Mouse (Mus musculus): ENCODE results near the gene Sgcd. TPM values are rescaled to one million over a fixed set of nuclear protein-coding genes. Genes with fewer than 3 reads are reported as not detected.

Gene Sgcd
- polyA plus RNA-seq, 1 experiment, result 0.07 TPM

GRCm38 (mm10) chr11:47371616-47372015, 617.2 kb downstream of the Sgcd start:
- no peaks in the 10 kb centered on the region for H3K36me3 ChIP-seq (ENCODE audit: control insufficient read depth, insufficient read depth, low read length)
- H3K4me3 ChIP-seq (ENCODE audit: control insufficient read depth, low read depth, low read length), result no peak overlapping the region
- no peaks in the 10 kb centered on the region for H3K4me1 ChIP-seq (ENCODE audit: control insufficient read depth, insufficient read depth, low read length)
- H3K27ac ChIP-seq (ENCODE audit: control insufficient read depth, insufficient read depth, low read depth, low read length), result no peak overlapping the region
- H3K27me3 ChIP-seq (ENCODE audit: control insufficient read depth, insufficient read depth, low read length), result no peaks in the 10 kb centered on the region
- TF ChIP-seq POLR2A (IDR thresholded peaks at IDR 0.05; ENCODE audit: control insufficient read depth, low read depth, low read length), result no peak

- no peaks in the 10 kb centered on the region for H3K27me3 ChIP-seq (ENCODE audit: control insufficient read depth, insufficient read depth, low read length)
- H3K27ac ChIP-seq (ENCODE audit: control insufficient read depth, insufficient read depth, low read depth, low read length), result no peak overlapping the region
- TF ChIP-seq POLR2A (IDR thresholded peaks at IDR 0.05; ENCODE audit: control insufficient read depth, low read depth, low read length), result no peak
- no peak for TF ChIP-seq CTCF (IDR thresholded peaks at IDR 0.05; ENCODE audit: control insufficient read depth, insufficient read depth, insufficient replicate concordance, low read depth, low read length)
- H3K4me1 ChIP-seq (ENCODE audit: control insufficient read depth, insufficient read depth, low read length), result no peaks in the 10 kb centered on the region
- H3K36me3 ChIP-seq (ENCODE audit: control insufficient read depth, insufficient read depth, low read length), result no peaks in the 10 kb centered on the region
- no peak overlapping the region for H3K4me3 ChIP-seq (ENCODE audit: control insufficient read depth, low read depth, low read length)
Observed at GRCm38 (mm10) chr11:47351585-47351984, 637.2 kb downstream of the Sgcd start.

GRCm38 (mm10) chr11:47343486-47343885, 645.3 kb downstream of the Sgcd start:
- H3K27ac ChIP-seq (ENCODE audit: control insufficient read depth, insufficient read depth, low read depth, low read length), result no peak overlapping the region
- TF ChIP-seq CTCF (IDR thresholded peaks at IDR 0.05; ENCODE audit: control insufficient read depth, insufficient read depth, insufficient replicate concordance, low read depth, low read length) (no peak), POLR2A (IDR thresholded peaks at IDR 0.05; ENCODE audit: control insufficient read depth, low read depth, low read length) (no peak)
- H3K4me3 ChIP-seq (ENCODE audit: control insufficient read depth, low read depth, low read length), result no peak overlapping the region
- H3K4me1 ChIP-seq (ENCODE audit: control insufficient read depth, insufficient read depth, low read length), result no peaks in the 10 kb centered on the region
- H3K36me3 ChIP-seq (ENCODE audit: control insufficient read depth, insufficient read depth, low read length), result no peaks in the 10 kb centered on the region
- no peaks in the 10 kb centered on the region for H3K27me3 ChIP-seq (ENCODE audit: control insufficient read depth, insufficient read depth, low read length)

DNA sequence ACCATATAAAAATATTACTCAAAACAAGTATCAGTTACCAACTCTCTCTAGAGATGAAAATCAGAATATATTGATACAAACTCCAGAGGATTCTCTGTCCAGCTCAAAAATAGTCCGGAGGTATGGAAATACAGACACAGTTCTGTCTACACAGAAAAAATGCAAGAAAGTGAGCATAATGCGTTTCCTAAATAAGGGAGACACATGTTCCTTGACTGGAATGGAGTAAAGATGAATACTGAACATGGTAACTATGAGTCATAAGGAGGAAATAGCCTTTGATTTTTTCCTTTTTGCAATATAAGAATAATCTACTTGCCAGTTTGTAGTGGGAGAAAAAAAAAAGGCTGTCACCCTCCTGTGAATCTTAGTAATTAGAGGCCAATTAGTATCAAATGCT, 655.1 kb downstream of the Sgcd start:
- Histone ChIP-seq H3K27me3 (ENCODE audit: control insufficient read depth, insufficient read depth, low read length) (no peaks in the 10 kb centered on the region), H3K4me1 (ENCODE audit: control insufficient read depth, insufficient read depth, low read length) (no peaks in the 10 kb centered on the region), H3K4me3 (ENCODE audit: control insufficient read depth, low read depth, low read length) (no peak overlapping the region), H3K36me3 (ENCODE audit: control insufficient read depth, insufficient read depth, low read length) (no peaks in the 10 kb centered on the region), H3K27ac (ENCODE audit: control insufficient read depth, insufficient read depth, low read depth, low read length) (no peak overlapping the region)
- no peak for TF ChIP-seq POLR2A (IDR thresholded peaks at IDR 0.05; ENCODE audit: control insufficient read depth, low read depth, low read length)
- no peak for TF ChIP-seq CTCF (IDR thresholded peaks at IDR 0.05; ENCODE audit: control insufficient read depth, insufficient read depth, insufficient replicate concordance, low read depth, low read length)

DNA sequence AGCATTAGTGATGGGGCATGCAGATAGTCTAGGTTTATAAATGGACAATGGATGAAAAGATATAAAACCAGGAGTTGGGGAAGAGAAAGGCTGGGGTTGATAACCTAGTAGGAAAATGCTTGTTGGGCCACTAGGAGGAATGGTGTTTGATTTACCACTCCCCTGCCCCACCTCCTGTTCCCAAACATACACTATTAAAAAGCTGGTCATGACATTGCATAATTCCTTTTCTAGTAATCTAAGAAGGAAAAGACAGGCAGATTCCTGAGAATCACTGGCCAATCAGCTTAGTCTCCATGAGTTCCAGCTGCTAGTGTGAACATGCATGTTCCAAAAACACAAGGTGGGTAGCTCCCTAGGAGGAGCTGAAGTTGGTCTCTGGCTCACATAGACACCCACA, 683.2 kb downstream of the Sgcd start:
- no peak for TF ChIP-seq POLR2A (IDR thresholded peaks at IDR 0.05; ENCODE audit: control insufficient read depth, low read depth, low read length)
- TF ChIP-seq CTCF (IDR thresholded peaks at IDR 0.05; ENCODE audit: control insufficient read depth, insufficient read depth, insufficient replicate concordance, low read depth, low read length), result no peak
- no peaks in the 10 kb centered on the region for H3K27me3 ChIP-seq (ENCODE audit: control insufficient read depth, insufficient read depth, low read length)
- H3K4me3 ChIP-seq (ENCODE audit: control insufficient read depth, low read depth, low read length), result no peak overlapping the region
- H3K27ac ChIP-seq (ENCODE audit: control insufficient read depth, insufficient read depth, low read depth, low read length), result no peak overlapping the region
- H3K4me1 ChIP-seq (ENCODE audit: control insufficient read depth, insufficient read depth, low read length), result no peaks in the 10 kb centered on the region
- no peaks in the 10 kb centered on the region for H3K36me3 ChIP-seq (ENCODE audit: control insufficient read depth, insufficient read depth, low read length)

DNA sequence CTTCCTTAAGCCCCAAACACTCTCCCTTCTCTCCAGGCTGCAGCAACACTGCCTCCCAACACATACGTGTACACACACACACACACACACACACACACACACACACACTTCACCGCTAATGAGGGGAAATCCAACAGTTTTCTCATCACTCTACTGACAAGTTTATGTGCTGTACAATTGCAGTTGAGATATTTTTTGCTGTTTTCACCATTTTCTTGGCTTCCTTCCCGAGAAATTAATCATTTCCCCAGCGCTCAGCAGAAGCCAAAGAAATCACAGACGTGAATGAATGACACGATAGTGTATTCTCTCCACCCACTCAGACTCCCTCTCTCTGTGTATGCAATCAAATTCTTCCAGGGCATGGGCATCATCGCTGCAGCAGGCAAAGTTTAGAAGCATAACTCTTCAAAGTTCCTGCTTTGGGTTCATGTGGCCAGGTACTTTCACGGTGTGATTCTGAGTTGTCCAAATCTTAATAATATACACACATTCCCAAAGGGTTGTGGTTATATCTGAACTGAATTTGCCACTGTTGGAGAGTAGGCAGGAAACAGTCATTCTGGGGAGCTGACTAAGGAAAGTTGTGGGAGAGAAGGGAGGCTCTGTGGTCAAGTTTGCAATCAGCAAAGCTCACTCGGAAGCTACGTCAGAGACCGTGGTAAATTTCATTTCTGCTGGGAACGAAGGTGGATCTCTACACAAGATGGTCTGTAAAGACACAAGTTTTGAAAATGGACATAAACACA, 683.9 kb downstream of the Sgcd start:
- no peaks in the 10 kb centered on the region for H3K36me3 ChIP-seq (ENCODE audit: control insufficient read depth, insufficient read depth, low read length)
- H3K27ac ChIP-seq (ENCODE audit: control insufficient read depth, insufficient read depth, low read depth, low read length), result no peak overlapping the region
- no peak overlapping the region for H3K4me3 ChIP-seq (ENCODE audit: control insufficient read depth, low read depth, low read length)
- no peak for TF ChIP-seq CTCF (IDR thresholded peaks at IDR 0.05; ENCODE audit: control insufficient read depth, insufficient read depth, insufficient replicate concordance, low read depth, low read length)
- no peak for TF ChIP-seq POLR2A (IDR thresholded peaks at IDR 0.05; ENCODE audit: control insufficient read depth, low read depth, low read length)
- no peaks in the 10 kb centered on the region for H3K27me3 ChIP-seq (ENCODE audit: control insufficient read depth, insufficient read depth, low read length)
- no peaks in the 10 kb centered on the region for H3K4me1 ChIP-seq (ENCODE audit: control insufficient read depth, insufficient read depth, low read length)

- no peaks in the 10 kb centered on the region for H3K27me3 ChIP-seq (ENCODE audit: control insufficient read depth, insufficient read depth, low read length)
- H3K4me1 ChIP-seq (ENCODE audit: control insufficient read depth, insufficient read depth, low read length), result no peaks in the 10 kb centered on the region
- no peaks in the 10 kb centered on the region for H3K36me3 ChIP-seq (ENCODE audit: control insufficient read depth, insufficient read depth, low read length)
- H3K27ac ChIP-seq (ENCODE audit: control insufficient read depth, insufficient read depth, low read depth, low read length), result no peak overlapping the region
- H3K4me3 ChIP-seq (ENCODE audit: control insufficient read depth, low read depth, low read length), result no peak overlapping the region
- no peak for TF ChIP-seq CTCF (IDR thresholded peaks at IDR 0.05; ENCODE audit: control insufficient read depth, insufficient read depth, insufficient replicate concordance, low read depth, low read length)
- TF ChIP-seq POLR2A (IDR thresholded peaks at IDR 0.05; ENCODE audit: control insufficient read depth, low read depth, low read length), result no peak
Observed at GRCm38 (mm10) chr11:47299777-47300176, 689.0 kb downstream of the Sgcd start.

All from testis, adult 2 months (tissue).